Mouse (Mus musculus): Measurements from ENCODE around the gene Ptprn2.

- TF ChIP-seq CTCF (IDR thresholded peaks at IDR 0.05; ENCODE audit: borderline replicate concordance, control insufficient read depth, extremely low read depth, insufficient read depth, low read length, poor library complexity) (no peak), POLR2A (IDR thresholded peaks at IDR 0.05; ENCODE audit: control insufficient read depth, extremely low read depth, insufficient read depth, low read length, poor library complexity) (no peak)
Observed at GRCm38 (mm10) chr12:117203506-117203905, 718.0 kb downstream of the Ptprn2 start.
